Mouse (Mus musculus): ENCODE results near the gene Rreb1. TPM values are rescaled to one million over a fixed set of nuclear protein-coding genes. Genes with fewer than 3 reads are reported as not detected.

The Rreb1 gene
- polyA plus RNA-seq, 1 experiment: 23.3 TPM

GRCm38 (mm10) chr13:37825646-37826280, 47.6 kb downstream of the Rreb1 start:
- Histone ChIP-seq H3K36me3 (replicated peaks; ENCODE audit: low read length) (peaks cover 11% of the 10 kb centered on the region), H3K27me3 (replicated peaks) (no peaks in the 10 kb centered on the region), H3K4me1 (peaks cover 75% of the 10 kb centered on the region), H3K4me3 (replicated peaks) (peak overlapping the region; percentile 99), H3K9me3 (no peaks in the 10 kb centered on the region)
- TF ChIP-seq FLI1 (IDR thresholded peaks at IDR 0.05; ENCODE audit: low read length) (no peak), GATA1 (IDR thresholded peaks at IDR 0.05; ENCODE audit: borderline replicate concordance, low read length) (no peak)

GRCm38 (mm10) chr13:37826281-37826993, 48.2 kb downstream of the Rreb1 start:
- Histone ChIP-seq H3K4me3 (replicated peaks) (peak overlapping the region; percentile 99), H3K9me3 (no peaks in the 10 kb centered on the region), H3K27me3 (replicated peaks) (no peaks in the 10 kb centered on the region), H3K36me3 (replicated peaks; ENCODE audit: low read length) (peaks cover 9% of the 10 kb centered on the region), H3K4me1 (peaks cover 75% of the 10 kb centered on the region)
- no peak for TF ChIP-seq GATA1 (IDR thresholded peaks at IDR 0.05; ENCODE audit: borderline replicate concordance, low read length)
- TF ChIP-seq FLI1 (IDR thresholded peaks at IDR 0.05; ENCODE audit: low read length): no peak

- Histone ChIP-seq H3K36me3 (replicated peaks; ENCODE audit: low read length) (peaks cover 5% of the 10 kb centered on the region), H3K4me1 (peaks cover 76% of the 10 kb centered on the region), H3K4me3 (replicated peaks) (peak overlapping the region; percentile 99), H3K9me3 (no peaks in the 10 kb centered on the region), H3K27me3 (replicated peaks) (no peaks in the 10 kb centered on the region)
- TF ChIP-seq GATA1 (IDR thresholded peaks at IDR 0.05; ENCODE audit: borderline replicate concordance, low read length): no peak
- no peak for TF ChIP-seq FLI1 (IDR thresholded peaks at IDR 0.05; ENCODE audit: low read length)
Measured at GRCm38 (mm10) chr13:37826994-37827262, 48.7 kb downstream of the Rreb1 start.

GRCm38 (mm10) chr13:37827263-37827995, 49.2 kb downstream of the Rreb1 start:
- H3K27me3 ChIP-seq (replicated peaks): no peaks in the 10 kb centered on the region
- TF ChIP-seq GATA1 (IDR thresholded peaks at IDR 0.05; ENCODE audit: borderline replicate concordance, low read length): no peak
- TF ChIP-seq FLI1 (IDR thresholded peaks at IDR 0.05; ENCODE audit: low read length): no peak
- H3K4me1 ChIP-seq: peaks cover 78% of the 10 kb centered on the region
- H3K36me3 ChIP-seq (replicated peaks; ENCODE audit: low read length): peaks cover 8% of the 10 kb centered on the region
- H3K9me3 ChIP-seq: no peaks in the 10 kb centered on the region
- H3K4me3 ChIP-seq (replicated peaks): peak overlapping the region; percentile 99

- no peaks in the 10 kb centered on the region for H3K9me3 ChIP-seq
- peaks cover 12% of the 10 kb centered on the region for H3K36me3 ChIP-seq (replicated peaks; ENCODE audit: low read length)
- peaks cover 83% of the 10 kb centered on the region for H3K4me1 ChIP-seq
- TF ChIP-seq GATA1 (IDR thresholded peaks at IDR 0.05; ENCODE audit: borderline replicate concordance, low read length) (no peak), FLI1 (IDR thresholded peaks at IDR 0.05; ENCODE audit: low read length) (no peak)
- peak overlapping the region; percentile 99 for H3K4me3 ChIP-seq (replicated peaks)
- no peaks in the 10 kb centered on the region for H3K27me3 ChIP-seq (replicated peaks)
Measured at GRCm38 (mm10) chr13:37827996-37828579, 49.9 kb downstream of the Rreb1 start.

GRCm38 (mm10) chr13:37828928-37829327, 50.7 kb downstream of the Rreb1 start:
- Histone ChIP-seq H3K9me3 (no peaks in the 10 kb centered on the region), H3K27me3 (replicated peaks) (no peaks in the 10 kb centered on the region), H3K4me3 (replicated peaks) (peak overlapping the region; percentile 60), H3K36me3 (replicated peaks; ENCODE audit: low read length) (peaks cover 19% of the 10 kb centered on the region), H3K4me1 (peaks cover 86% of the 10 kb centered on the region)
- no peak for TF ChIP-seq FLI1 (IDR thresholded peaks at IDR 0.05; ENCODE audit: low read length)
- TF ChIP-seq GATA1 (IDR thresholded peaks at IDR 0.05; ENCODE audit: borderline replicate concordance, low read length): no peak

GRCm38 (mm10) chr13:37830256-37830655, 52.1 kb downstream of the Rreb1 start:
- Histone ChIP-seq H3K9me3 (no peaks in the 10 kb centered on the region), H3K4me3 (replicated peaks) (no peak overlapping the region), H3K4me1 (peaks cover 76% of the 10 kb centered on the region), H3K27me3 (replicated peaks) (no peaks in the 10 kb centered on the region), H3K36me3 (replicated peaks; ENCODE audit: low read length) (peaks cover 26% of the 10 kb centered on the region)
- TF ChIP-seq FLI1 (IDR thresholded peaks at IDR 0.05; ENCODE audit: low read length) (no peak), GATA1 (IDR thresholded peaks at IDR 0.05; ENCODE audit: borderline replicate concordance, low read length) (no peak)

- peaks cover 71% of the 10 kb centered on the region for H3K4me1 ChIP-seq
Measured at GRCm38 (mm10) chr13:37830874-37831311, 52.7 kb downstream of the Rreb1 start.

GRCm38 (mm10) chr13:37832481-37832880, 54.3 kb downstream of the Rreb1 start:
- H3K9me3 ChIP-seq: no peaks in the 10 kb centered on the region
- H3K27me3 ChIP-seq (replicated peaks): no peaks in the 10 kb centered on the region
- TF ChIP-seq FLI1 (IDR thresholded peaks at IDR 0.05; ENCODE audit: low read length) (no peak), GATA1 (IDR thresholded peaks at IDR 0.05; ENCODE audit: borderline replicate concordance, low read length) (no peak)
- H3K36me3 ChIP-seq (replicated peaks; ENCODE audit: low read length): peaks cover 42% of the 10 kb centered on the region
- no peak overlapping the region for H3K4me3 ChIP-seq (replicated peaks)
- peaks cover 84% of the 10 kb centered on the region for H3K4me1 ChIP-seq

More at GRCm38 (mm10) chr13:37830874-37831311, 52.7 kb downstream of the Rreb1 start:
- H3K27me3 ChIP-seq (replicated peaks): no peaks in the 10 kb centered on the region
- no peaks in the 10 kb centered on the region for H3K9me3 ChIP-seq
- peak overlapping the region; percentile 33 for H3K4me3 ChIP-seq (replicated peaks)
- peaks cover 30% of the 10 kb centered on the region for H3K36me3 ChIP-seq (replicated peaks; ENCODE audit: low read length)
- TF ChIP-seq GATA1 (IDR thresholded peaks at IDR 0.05; ENCODE audit: borderline replicate concordance, low read length) (no peak), FLI1 (IDR thresholded peaks at IDR 0.05; ENCODE audit: low read length) (no peak)

Measured in megakaryocyte, embryonic 14.5 days (primary cell).